Mouse (Mus musculus) heart, adult 2 months (tissue): Measurements from ENCODE around the gene Cacna1c. TPM values are rescaled to one million over a fixed set of nuclear protein-coding genes. Genes with fewer than 3 reads are reported as not detected.

Source experiments
- DNase-seq, 2 experiments: peaks; one replicate each; pipeline ENCODE4 v3.0.0; 2021
- H3K27ac ChIP-seq: fragments of 200-600 bp; 2 replicates; pipeline ENCODE4 v1.8.1; 2022
- H3K27me3 ChIP-seq: fragments of 200-500 bp; 2 replicates; pipeline ENCODE4 v1.6.1; 2012; ENCODE audit warnings: mild to moderate bottlenecking, low read length, inconsistent platforms, mixed read lengths; ENCODE audit not compliant: control insufficient read depth, insufficient read depth
- H3K36me3 ChIP-seq: fragments of 200-500 bp; 2 replicates; pipeline ENCODE4 v1.6.1; 2012; ENCODE audit warnings: low read length, inconsistent platforms; ENCODE audit not compliant: control insufficient read depth, insufficient read depth
- H3K4me1 ChIP-seq: fragments of 200-500 bp; 2 replicates; pipeline ENCODE4 v1.6.1; 2011; ENCODE audit warnings: low read length; ENCODE audit not compliant: control insufficient read depth, insufficient read depth
- H3K4me3 ChIP-seq: fragments of 200-600 bp; 2 replicates; pipeline ENCODE4 v1.8.1; 2022
- H3K79me2 ChIP-seq: fragments of 200-500 bp; replicated peaks from 2 replicates; pipeline ENCODE4 v1.6.1; 2012; ENCODE audit warnings: mild to moderate bottlenecking, inconsistent platforms, low read length, moderate library complexity, mixed read lengths; ENCODE audit not compliant: control insufficient read depth, insufficient read depth
- H3K9ac ChIP-seq: fragments of 200-500 bp; 2 replicates; pipeline ENCODE4 v1.6.1; 2012; ENCODE audit warnings: low read depth, mild to moderate bottlenecking, control low read depth, inconsistent platforms, low read length, mixed read lengths
- CTCF ChIP-seq: fragments of 200-600 bp; IDR thresholded peaks from 2 replicates; pipeline ENCODE4 v1.8.1; 2022; ENCODE audit warnings: antibody characterized with exemption, mild to moderate bottlenecking, moderate library complexity
- EP300 ChIP-seq: fragments of 200-500 bp; IDR thresholded peaks from 2 replicates; pipeline ENCODE4 v1.6.1; 2011; ENCODE audit warnings: low read depth, low read length, control low read depth; ENCODE audit not compliant: insufficient read depth
- POLR2A ChIP-seq: fragments of 200-500 bp; IDR thresholded peaks from 2 replicates; pipeline ENCODE4 v1.6.1; 2011; ENCODE audit warnings: mild to moderate bottlenecking, low read depth, low read length, control low read depth; ENCODE audit not compliant: insufficient read depth
- WGBS: fragments of 180-500 bp; shearing (Covaris S2); methylation state at CpG from one replicate; pipeline ENCODE4 v1.1.7; 2018; 5-methylcytosine and 5-hydroxymethylcytosine counted together
- intact Hi-C: fragments of 180-260 bp; cut with DNase I; formaldehyde crosslinking; loops from one replicate; pipeline ENCODE4 v1.15.1; 2025
- polyA plus RNA-seq: library from polyadenylated mRNA; depleted of rRNA; stranded (reverse); fragments of >200 nt; gene quantifications from 2 replicates; pipeline ENCODE4 v1.2.3, GENCODE M21; 2012
- total RNA-seq, 2 experiments: library from RNA; stranded (reverse); gene quantifications; 2 replicates each; pipeline ENCODE4 v1.2.3; 2021

Cacna1c gene
- total and polyA plus RNA-seq, 3 experiments: 56.8 to 228 (median 194) TPM

DNA sequence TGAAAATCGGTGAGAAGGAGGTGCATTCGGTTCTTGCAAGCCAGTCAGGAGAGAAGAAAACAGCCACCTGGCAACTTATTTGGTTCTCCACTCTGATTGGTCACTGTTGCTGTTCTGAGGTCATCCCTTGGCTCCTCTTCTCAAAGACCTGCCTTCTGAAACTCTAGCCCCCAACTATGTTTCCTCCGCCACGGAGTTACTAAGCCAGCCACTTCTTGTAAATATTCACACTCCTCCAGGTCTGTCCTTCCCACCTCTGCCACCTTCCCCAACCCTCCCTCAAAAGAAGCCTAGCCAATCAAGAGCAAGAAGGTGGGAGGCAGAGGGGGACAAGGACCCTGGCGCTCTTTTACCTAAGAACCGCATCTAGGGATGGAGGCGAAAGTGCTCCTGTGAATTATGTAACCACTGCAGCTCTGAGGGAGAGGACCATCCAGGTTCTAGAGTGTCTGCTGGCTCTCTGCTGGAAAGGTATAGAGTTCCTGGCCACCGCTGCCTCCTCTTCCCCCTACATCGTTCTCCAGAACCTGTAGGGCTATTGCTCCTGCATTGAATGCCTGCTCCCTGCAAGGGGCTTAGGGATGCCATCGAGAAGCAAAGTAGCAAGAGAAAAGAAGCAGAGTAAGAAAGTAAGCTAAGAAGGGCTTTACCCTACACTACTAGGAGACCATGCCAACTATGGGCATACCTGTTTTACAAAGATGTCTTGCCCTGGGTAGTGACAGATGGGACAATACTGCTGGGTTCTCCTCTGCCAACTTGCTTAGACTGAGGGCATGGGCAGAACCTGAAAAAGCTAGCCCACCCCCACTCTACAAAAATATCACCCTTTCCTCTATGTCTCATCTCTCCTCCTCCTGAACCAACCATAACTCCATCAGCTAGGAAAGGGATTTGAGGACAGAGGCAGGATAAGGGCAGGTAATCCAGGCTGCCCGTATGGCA is 90.3 kb downstream of the Cacna1c start:
- WGBS: 39% methylated on average over 11 of the region's 11 CpGs
- no peak overlapping the region for H3K4me3 ChIP-seq
- 0 out of 2 replicates have a peak, but pooled peaks cover 2% of the 10 kb centered on the region for H3K36me3 ChIP-seq
- DNase-seq: no peak
- no peak for TF ChIP-seq POLR2A
- TF ChIP-seq EP300: no peak
- no peak for TF ChIP-seq CTCF
- no peaks in the 10 kb centered on the region for H3K27me3 ChIP-seq
- intact Hi-C loops: loop anchor here (2.0 to 10.0 kb wide), 3 partner anchors 183 to 459 kb away; no protein-coding TSS in a partner anchor
- H3K27ac ChIP-seq: no peak overlapping the region; the same call in 1 of the 2 replicates
- H3K9ac ChIP-seq: no peak overlapping the region
- H3K79me2 ChIP-seq: peaks cover 2% of the 10 kb centered on the region; the same call in 1 of the 2 replicates
- peaks cover 2% of the 10 kb centered on the region; the same call in 1 of the 2 replicates for H3K4me1 ChIP-seq

DNA sequence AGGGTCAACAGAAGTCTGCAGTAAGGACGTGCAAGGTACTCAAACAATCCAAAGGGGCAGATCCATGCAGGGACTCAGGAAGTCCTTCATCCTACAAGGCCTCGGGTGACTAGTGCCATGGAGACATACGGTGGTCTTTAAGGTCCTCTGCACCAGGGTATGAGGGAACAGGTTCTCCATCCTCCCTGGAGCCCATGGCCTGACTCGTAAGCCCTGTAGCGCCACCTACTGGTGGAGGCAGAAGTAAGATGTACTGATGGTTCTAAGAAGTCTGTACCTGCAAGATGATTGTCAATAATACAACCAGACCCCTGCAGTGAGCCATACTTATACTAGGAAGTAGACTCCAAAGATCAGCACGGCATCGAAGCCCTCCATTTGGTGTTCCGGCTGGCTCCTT is 92.0 kb downstream of the Cacna1c start:
- Histone ChIP-seq H3K79me2 (peaks cover 2% of the 10 kb centered on the region; the same call in 1 of the 2 replicates), H3K27ac (no peak overlapping the region), H3K36me3 (peaks cover 8% of the 10 kb centered on the region), H3K4me3 (no peak overlapping the region), H3K4me1 (peaks cover 3% of the 10 kb centered on the region; the same call in 1 of the 2 replicates), H3K9ac (no peak overlapping the region), H3K27me3 (no peaks in the 10 kb centered on the region)
- WGBS: 36% methylated on average over 8 of the region's 8 CpGs
- intact Hi-C loops: loop anchor here (2.0 to 10.0 kb wide), 3 partner anchors 57 to 259 kb away; no protein-coding TSS in a partner anchor
- peak; percentile 66 to 78 for DNase-seq
- TF ChIP-seq POLR2A (no peak), EP300 (peak; percentile 65; the same call in 1 of the 2 replicates), CTCF (peak; percentile 85)

DNA sequence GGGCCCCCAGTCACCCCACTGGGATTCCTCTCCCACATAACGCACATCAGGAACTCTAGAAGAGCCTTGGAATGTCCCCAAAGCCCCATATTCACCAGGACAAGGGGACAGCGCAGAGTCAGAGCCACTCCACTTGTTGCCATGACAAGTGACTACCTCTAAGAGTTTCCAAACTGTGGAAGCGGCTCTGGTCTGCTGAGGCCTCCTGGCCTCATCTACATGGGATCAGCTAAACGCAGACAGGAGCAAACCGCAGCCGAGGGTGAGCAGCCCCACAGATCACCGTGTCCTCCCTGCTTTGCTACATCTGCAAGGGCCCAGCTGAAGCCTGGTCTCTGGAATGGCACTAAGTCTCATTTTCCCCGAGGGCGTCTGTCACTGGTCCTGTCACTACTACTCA is 93.3 kb downstream of the Cacna1c start:
- Histone ChIP-seq H3K9ac (no peak overlapping the region), H3K4me1 (peaks cover 3% of the 10 kb centered on the region; the same call in 1 of the 2 replicates), H3K36me3 (peaks cover 8% of the 10 kb centered on the region), H3K27ac (no peak overlapping the region), H3K79me2 (peaks cover 2% of the 10 kb centered on the region; the same call in 1 of the 2 replicates), H3K4me3 (no peak overlapping the region), H3K27me3 (no peaks in the 10 kb centered on the region)
- 70% methylated on average over 9 of the region's 9 CpGs for WGBS
- no peak for DNase-seq
- intact Hi-C loops: loop anchor here (5.0 to 10.0 kb wide), 2 partner anchors 56 to 258 kb away; no protein-coding TSS in a partner anchor
- TF ChIP-seq POLR2A (no peak), EP300 (no peak), CTCF (no peak)

DNA sequence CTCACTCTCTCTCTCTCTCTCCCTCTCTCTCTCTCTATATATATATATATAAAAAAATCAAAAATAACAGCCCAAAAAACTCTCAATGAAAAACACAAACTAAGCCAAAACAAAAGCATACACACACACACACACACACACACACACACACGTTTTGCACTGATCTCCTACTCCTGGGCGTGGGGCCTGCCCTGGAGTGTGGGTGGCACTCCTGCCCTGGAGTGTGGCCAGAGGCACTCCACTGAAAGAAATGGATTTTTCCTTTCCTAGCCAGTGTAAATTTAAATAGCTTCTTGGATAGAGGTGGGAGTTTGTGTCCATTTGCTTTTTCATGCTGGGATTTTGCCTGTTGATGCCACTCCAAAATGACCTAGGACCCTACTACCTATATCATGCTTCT is 96.9 kb downstream of the Cacna1c start:
- peaks cover 3% of the 10 kb centered on the region; the same call in 1 of the 2 replicates for H3K4me1 ChIP-seq
- WGBS: 43% methylated on average over 2 of the region's 2 CpGs
- H3K36me3 ChIP-seq: peaks cover 8% of the 10 kb centered on the region
- no peak overlapping the region for H3K4me3 ChIP-seq
- no peak overlapping the region; the same call in 1 of the 2 replicates for H3K27ac ChIP-seq
- peaks cover 2% of the 10 kb centered on the region; the same call in 1 of the 2 replicates for H3K79me2 ChIP-seq
- no peaks in the 10 kb centered on the region for H3K27me3 ChIP-seq
- intact Hi-C loops: loop anchor here (2.0 kb wide), 1 partner anchor 175 kb away; no protein-coding TSS in a partner anchor
- TF ChIP-seq EP300: no peak
- H3K9ac ChIP-seq: no peak overlapping the region
- DNase-seq: no peak

DNA sequence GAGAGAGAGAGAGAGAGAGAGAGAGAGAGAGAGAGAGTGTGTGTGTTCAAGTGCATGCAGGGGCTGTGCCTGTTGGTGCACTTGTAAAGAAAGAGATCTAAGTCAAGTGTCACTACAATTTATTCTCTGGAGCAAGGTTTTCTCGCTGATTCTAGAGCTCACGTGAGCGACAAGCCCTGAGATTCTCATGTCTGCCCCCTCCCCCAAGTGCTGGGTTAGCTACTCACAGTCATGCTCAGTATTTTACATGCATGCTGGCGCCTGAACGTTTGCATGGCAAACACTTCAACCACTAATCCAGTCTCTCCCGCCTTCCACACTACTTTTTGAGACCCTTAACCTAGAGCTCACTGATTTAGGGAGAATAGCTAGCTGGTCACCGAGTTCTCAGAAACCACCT is 99.7 kb downstream of the Cacna1c start:
- 72% methylated on average over 7 of the region's 7 CpGs for WGBS
- peaks cover 7% of the 10 kb centered on the region for H3K36me3 ChIP-seq
- no peak overlapping the region for H3K9ac ChIP-seq
- H3K4me1 ChIP-seq: peaks cover 3% of the 10 kb centered on the region; the same call in 1 of the 2 replicates
- no peak overlapping the region for H3K4me3 ChIP-seq
- intact Hi-C loops: no loop called here
- DNase-seq: no peak
- H3K27ac ChIP-seq: no peak overlapping the region
- peaks cover 4% of the 10 kb centered on the region; the same call in 1 of the 2 replicates for H3K79me2 ChIP-seq
- no peaks in the 10 kb centered on the region for H3K27me3 ChIP-seq
- no peak for TF ChIP-seq POLR2A
- no peak for TF ChIP-seq EP300
